Mouse (Mus musculus): ENCODE measurements at regions not wholly inside any gene's neighbourhood (a gene's known extent, or its start where the extent isn't known, plus 50 kb on each side); places are given as distances from the start of the nearest gene placed in this dataset.

DNA sequence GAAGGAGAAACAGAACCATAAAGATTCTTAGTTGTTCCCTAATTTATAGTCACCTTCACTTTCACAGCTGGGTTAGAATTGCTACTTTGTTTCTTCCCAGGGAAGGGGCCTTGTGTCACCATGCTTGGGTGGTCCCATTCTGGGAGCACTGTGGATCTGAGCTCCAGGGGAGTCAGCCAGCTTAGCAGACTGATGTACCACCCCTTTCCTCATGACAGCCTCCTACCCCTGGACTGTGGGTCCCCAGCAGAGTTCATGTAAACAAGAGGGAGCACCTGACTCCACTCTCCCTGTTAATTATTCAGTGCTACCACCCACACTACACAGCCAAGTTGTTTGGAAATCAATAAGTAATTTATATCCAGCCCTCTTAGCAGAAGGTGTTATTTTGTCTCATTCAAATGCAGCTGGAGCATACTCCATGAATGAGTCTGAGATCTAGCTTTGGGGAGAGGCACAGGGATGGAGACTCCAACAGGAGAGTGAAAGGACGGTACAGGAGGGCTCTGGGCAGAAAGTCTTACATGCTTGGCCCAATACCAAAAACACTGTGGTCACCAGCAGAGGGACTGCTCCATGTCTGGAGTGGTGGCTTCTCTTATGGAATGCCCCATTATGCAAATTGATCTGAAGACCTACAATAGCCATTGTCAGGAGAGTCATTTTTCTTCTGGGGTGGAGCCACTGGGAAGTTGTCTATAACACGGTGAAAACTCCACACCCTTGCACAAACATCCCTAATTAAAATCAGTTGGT, 51.1 kb upstream of the Dock1 start:
- WGBS: 38% methylated on average over 2 of the region's 2 CpGs
- no peak overlapping the region for H3K9ac ChIP-seq (replicated peaks; ENCODE audit: low read length)
- no peak overlapping the region for H3K4me2 ChIP-seq (ENCODE audit: low read depth, low read length)
- no peak overlapping the region for H3K27ac ChIP-seq (replicated peaks; ENCODE audit: low read depth, low read length)
- H3K27me3 ChIP-seq (ENCODE audit: control insufficient read depth, insufficient read depth, low read length): no peaks in the 10 kb centered on the region
- ATAC-seq (replicated peaks; ENCODE audit: insufficient number of reproducible peaks, low FRiP score, low TSS enrichment, low read depth) (no peak), DNase-seq (ENCODE audit: low spot score) (no peak)
- no peaks in the 10 kb centered on the region for H3K36me3 ChIP-seq (replicated peaks; ENCODE audit: control insufficient read depth, insufficient read depth, low read depth, low read length)
- no peaks in the 10 kb centered on the region for H3K9me3 ChIP-seq (replicated peaks; ENCODE audit: control insufficient read depth, low read length)
- no peak overlapping the region for H3K4me3 ChIP-seq (ENCODE audit: low read depth, low read length)
- H3K4me1 ChIP-seq (ENCODE audit: control insufficient read depth, insufficient read depth, low read length): no peaks in the 10 kb centered on the region

GRCm38 (mm10) chr7:134620006-134620405, 50.4 kb upstream of the Dock1 start:
- DNase-seq (ENCODE audit: low spot score) (no peak), ATAC-seq (replicated peaks; ENCODE audit: insufficient number of reproducible peaks, low FRiP score, low TSS enrichment, low read depth) (no peak)
- Histone ChIP-seq H3K36me3 (replicated peaks; ENCODE audit: control insufficient read depth, insufficient read depth, low read depth, low read length) (no peaks in the 10 kb centered on the region), H3K9ac (replicated peaks; ENCODE audit: low read length) (no peak overlapping the region), H3K27ac (replicated peaks; ENCODE audit: low read depth, low read length) (no peak overlapping the region), H3K4me2 (ENCODE audit: low read depth, low read length) (no peak overlapping the region), H3K4me3 (ENCODE audit: low read depth, low read length) (no peak overlapping the region), H3K9me3 (replicated peaks; ENCODE audit: control insufficient read depth, low read length) (no peaks in the 10 kb centered on the region), H3K27me3 (ENCODE audit: control insufficient read depth, insufficient read depth, low read length) (no peaks in the 10 kb centered on the region), H3K4me1 (ENCODE audit: control insufficient read depth, insufficient read depth, low read length) (no peaks in the 10 kb centered on the region)
- 83% methylated on average over 5 of the region's 5 CpGs for WGBS

Data from embryonic facial prominence, embryonic 11.5 days (tissue).